Comparison of ENCODE assay signal across 10 mouse cellular contexts in genomic region chr14:62892771-62893641, GRCm38 (mm10). TPM values are rescaled to one million over a fixed set of nuclear protein-coding genes. Genes with fewer than 3 reads are reported as not detected.
A peak's percentile ranks its signal among the peaks of the same experiment; 100 is the strongest.
DNase-seq lines count a peak whose midpoint lies in the region; ATAC-seq lines count a peak whose summit lies in the region.
"Had no signal": no experiment of that assay in that cellular context is flagged by ENCODE, and none has a peak within 500 bp of the region (broad histone marks: within the 10 kb centered on the region; RNA-seq: fewer than 3 reads in every experiment).

No protein-coding gene starts in this region.

- H3K27me3 ChIP-seq in forebrain, embryonic 11.5 days (ENCODE audit: control insufficient read depth, insufficient read depth, low read length): no peaks in the 10 kb centered on the region

- 87% methylated on average over 8 of the region's 8 CpGs for WGBS in forebrain, embryonic 11.5 days

- no peak overlapping the region for H3K4me2 ChIP-seq in forebrain, embryonic 11.5 days (ENCODE audit: low read depth, low read length, severe bottlenecking)

- peak; percentile 43 for DNase-seq in adrenal gland, postnatal 14 days
- no peak for DNase-seq in adrenal gland, adult 8-10 months
- DNase-seq in right cerebral cortex, adult 18-20 months: peak; percentile 88
- DNase-seq in right cerebral cortex, postnatal 4 days: no peak
- DNase-seq in layer of hippocampus, postnatal 14 days (ENCODE audit: low spot score in 2 of 2): peak; percentile 74 to 83
- no peak for DNase-seq in forebrain, embryonic 11.5 days (ENCODE audit: low spot score)
- DNase-seq in thymus, postnatal 10 days (ENCODE audit: low spot score in 2 of 2): no peak
- DNase-seq in adrenal gland, postnatal 10 days: no peak

- no peaks in the 10 kb centered on the region for H3K36me3 ChIP-seq in forebrain, embryonic 11.5 days (ENCODE audit: control insufficient read depth, insufficient read depth, low read length)

- ATAC-seq in forebrain, embryonic 11.5 days (replicated peaks; ENCODE audit: low FRiP score): no peak

- no peaks in the 10 kb centered on the region for H3K4me1 ChIP-seq in forebrain, embryonic 11.5 days (replicated peaks; ENCODE audit: control insufficient read depth, insufficient read depth, low read length)

- H3K9me3 ChIP-seq in forebrain, embryonic 11.5 days (ENCODE audit: control insufficient read depth, low read length): no peaks in the 10 kb centered on the region

- no peak overlapping the region for H3K4me3 ChIP-seq in forebrain, embryonic 11.5 days (ENCODE audit: low read depth, low read length)

- no peak overlapping the region for H3K9ac ChIP-seq in forebrain, embryonic 11.5 days (ENCODE audit: low read length)

- no peak overlapping the region for H3K27ac ChIP-seq in forebrain, embryonic 11.5 days (ENCODE audit: low read depth, low read length)
- H3K27ac ChIP-seq: kidney, postnatal 0 days; macrophage had no signal

RNA-seq across cellular contexts. Expression of gene Wdfy2, which starts 55.5 kb away (rescaled TPM):
- 28.4 and 28.8 TPM in 2 replicates for total RNA-seq in adrenal gland, postnatal 14 days (2021)
- total RNA-seq in adrenal gland, adult 8-10 months (2022): 10 to 100 TPM; 39.7 to 40.5 (median 40.0) TPM
- total RNA-seq in layer of hippocampus, postnatal 14 days (2021): 10 to 100 TPM; 14.6 TPM
- 16.7 and 17.9 TPM in 2 replicates for polyA plus RNA-seq in forebrain, embryonic 11.5 days (2014; fragmentation: Nextera tagmentation; extraction: Ambion mirVana)
- total RNA-seq in adrenal gland, postnatal 10 days (2021): 10 to 100 TPM; 25.5 to 29.0 TPM

Comparison
In these comparisons a context has a peak if more than half of its experiments do, and no peak if none do; other contexts are left out.
1. DNase-seq: peak in adrenal gland, postnatal 14 days (single experiment), right cerebral cortex, adult 18-20 months (single experiment) and layer of hippocampus, postnatal 14 days (2 of 2); none in adrenal gland, adult 8-10 months (single experiment), right cerebral cortex, postnatal 4 days (single experiment), forebrain, embryonic 11.5 days (single experiment), thymus, postnatal 10 days (0 of 2) and adrenal gland, postnatal 10 days (single experiment).